Mouse (Mus musculus): Measurements from ENCODE around the gene Hmgb1. TPM values are rescaled to one million over a fixed set of nuclear protein-coding genes. Genes with fewer than 3 reads are reported as not detected.

The Hmgb1 gene
- polyA plus RNA-seq, 1 experiment, result 88.6 TPM

GRCm38 (mm10) chr5:149123795-149124194 is 60.5 kb downstream of the Hmgb1 start:
- Histone ChIP-seq H3K36me3 (ENCODE audit: control insufficient read depth, insufficient read depth) (no peaks in the 10 kb centered on the region), H3ac (ENCODE audit: control insufficient read depth, insufficient read length) (no peak overlapping the region)
- TF ChIP-seq POLR2AphosphoS2 (IDR thresholded peaks at IDR 0.05; ENCODE audit: insufficient read length, low read depth), result no peak
- no peak for TF ChIP-seq E2F4 (IDR thresholded peaks at IDR 0.05; ENCODE audit: insufficient read depth)
- TF ChIP-seq SRF (IDR thresholded peaks at IDR 0.05; ENCODE audit: control insufficient read depth, insufficient read length, low read depth), result no peak
- no peak for TF ChIP-seq USF1 (IDR thresholded peaks at IDR 0.05; ENCODE audit: low read depth)
- TF ChIP-seq MAX (IDR thresholded peaks at IDR 0.05; ENCODE audit: low read depth), result no peak
- no peak for TF ChIP-seq POLR2A (IDR thresholded peaks at IDR 0.05; ENCODE audit: insufficient read length, low read depth)
- TF ChIP-seq CEBPB (IDR thresholded peaks at IDR 0.05; ENCODE audit: insufficient read depth, poor library complexity, severe bottlenecking), result no peak
- TF ChIP-seq MYOG (IDR thresholded peaks at IDR 0.05; ENCODE audit: control insufficient read depth in 1 of 3, insufficient read depth in 1 of 3, insufficient read length in 2 of 3, low read depth in 2 of 3), result no peak
- no peak for TF ChIP-seq MYOD1 (IDR thresholded peaks at IDR 0.05; ENCODE audit: control insufficient read depth in 1 of 3, insufficient read length in 2 of 3, low read depth in 2 of 3)
- no peak for TF ChIP-seq REST (IDR thresholded peaks at IDR 0.05; ENCODE audit: insufficient read depth, insufficient read length)
- no peak for TF ChIP-seq TCF12 (IDR thresholded peaks at IDR 0.05; ENCODE audit: insufficient read depth, poor library complexity, severe bottlenecking)
- no peak for TF ChIP-seq TCF3 (IDR thresholded peaks at IDR 0.05; ENCODE audit: insufficient read length, low read depth)

GRCm38 (mm10) chr5:149119341-149119881 is 64.9 kb downstream of the Hmgb1 start:
- no peak overlapping the region for H3ac ChIP-seq (ENCODE audit: control insufficient read depth, insufficient read length)
- H3K36me3 ChIP-seq (ENCODE audit: control insufficient read depth, insufficient read depth), result no peaks in the 10 kb centered on the region
- no peak overlapping the region for H3K4me3 ChIP-seq
- TF ChIP-seq CEBPB (IDR thresholded peaks at IDR 0.05; ENCODE audit: insufficient read depth, poor library complexity, severe bottlenecking), result no peak
- TF ChIP-seq POLR2A (IDR thresholded peaks at IDR 0.05; ENCODE audit: insufficient read length, low read depth), result no peak
- TF ChIP-seq TCF3 (IDR thresholded peaks at IDR 0.05; ENCODE audit: insufficient read length, low read depth), result no peak
- no peak for TF ChIP-seq SRF (IDR thresholded peaks at IDR 0.05; ENCODE audit: control insufficient read depth, insufficient read length, low read depth)
- TF ChIP-seq POLR2AphosphoS2 (IDR thresholded peaks at IDR 0.05; ENCODE audit: insufficient read length, low read depth), result no peak
- TF ChIP-seq MAX (IDR thresholded peaks at IDR 0.05; ENCODE audit: low read depth), result no peak
- peak in 2 of 3 experiments; percentile 44 to 59 for TF ChIP-seq MYOD1 (IDR thresholded peaks at IDR 0.05; ENCODE audit: control insufficient read depth in 1 of 3, insufficient read length in 2 of 3, low read depth in 2 of 3)
- TF ChIP-seq MYOG (IDR thresholded peaks at IDR 0.05; ENCODE audit: control insufficient read depth in 1 of 3, insufficient read depth in 1 of 3, insufficient read length in 2 of 3, low read depth in 2 of 3), result peak in 1 of 3 experiments; percentile 25
- no peak for TF ChIP-seq TCF12 (IDR thresholded peaks at IDR 0.05; ENCODE audit: insufficient read depth, poor library complexity, severe bottlenecking)
- H3K79me2 ChIP-seq (ENCODE audit: control insufficient read depth, insufficient read depth), result no peaks in the 10 kb centered on the region
- H3K4me2 ChIP-seq (ENCODE audit: low read depth), result no peak overlapping the region
- H3K27me3 ChIP-seq (ENCODE audit: control insufficient read depth, insufficient read depth, insufficient read length), result peaks cover 46% of the 10 kb centered on the region

More at GRCm38 (mm10) chr5:149123795-149124194, 60.5 kb downstream of the Hmgb1 start:
- Histone ChIP-seq H3K79me2 (ENCODE audit: control insufficient read depth, insufficient read depth) (no peaks in the 10 kb centered on the region), H3K4me3 (no peak overlapping the region), H3K4me2 (ENCODE audit: low read depth) (no peak overlapping the region), H3K27me3 (ENCODE audit: control insufficient read depth, insufficient read depth, insufficient read length) (peaks cover 33% of the 10 kb centered on the region)

GRCm38 (mm10) chr5:149117815-149118547 is 66.3 kb downstream of the Hmgb1 start:
- Histone ChIP-seq H3K4me2 (ENCODE audit: low read depth) (no peak overlapping the region), H3ac (ENCODE audit: control insufficient read depth, insufficient read length) (no peak overlapping the region), H3K79me2 (ENCODE audit: control insufficient read depth, insufficient read depth) (no peaks in the 10 kb centered on the region), H3K27me3 (ENCODE audit: control insufficient read depth, insufficient read depth, insufficient read length) (peaks cover 47% of the 10 kb centered on the region), H3K4me3 (no peak overlapping the region), H3K36me3 (ENCODE audit: control insufficient read depth, insufficient read depth) (no peaks in the 10 kb centered on the region)
- TF ChIP-seq MAX (IDR thresholded peaks at IDR 0.05; ENCODE audit: low read depth) (no peak), USF1 (IDR thresholded peaks at IDR 0.05; ENCODE audit: low read depth) (no peak), REST (IDR thresholded peaks at IDR 0.05; ENCODE audit: insufficient read depth, insufficient read length) (no peak), MYOG (IDR thresholded peaks at IDR 0.05; ENCODE audit: control insufficient read depth in 1 of 3, insufficient read depth in 1 of 3, insufficient read length in 2 of 3, low read depth in 2 of 3) (no peak), CEBPB (IDR thresholded peaks at IDR 0.05; ENCODE audit: insufficient read depth, poor library complexity, severe bottlenecking) (no peak), POLR2A (IDR thresholded peaks at IDR 0.05; ENCODE audit: insufficient read length, low read depth) (no peak), TCF12 (IDR thresholded peaks at IDR 0.05; ENCODE audit: insufficient read depth, poor library complexity, severe bottlenecking) (no peak), POLR2AphosphoS2 (IDR thresholded peaks at IDR 0.05; ENCODE audit: insufficient read length, low read depth) (no peak), SRF (IDR thresholded peaks at IDR 0.05; ENCODE audit: control insufficient read depth, insufficient read length, low read depth) (no peak), MYOD1 (IDR thresholded peaks at IDR 0.05; ENCODE audit: control insufficient read depth in 1 of 3, insufficient read length in 2 of 3, low read depth in 2 of 3) (no peak), E2F4 (IDR thresholded peaks at IDR 0.05; ENCODE audit: insufficient read depth) (no peak), TCF3 (IDR thresholded peaks at IDR 0.05; ENCODE audit: insufficient read length, low read depth) (no peak)

GRCm38 (mm10) chr5:149114587-149114986 is 69.7 kb downstream of the Hmgb1 start:
- TF ChIP-seq POLR2AphosphoS2 (IDR thresholded peaks at IDR 0.05; ENCODE audit: insufficient read length, low read depth) (no peak), REST (IDR thresholded peaks at IDR 0.05; ENCODE audit: insufficient read depth, insufficient read length) (no peak), MYOD1 (IDR thresholded peaks at IDR 0.05; ENCODE audit: control insufficient read depth in 1 of 3, insufficient read length in 2 of 3, low read depth in 2 of 3) (no peak), MYOG (IDR thresholded peaks at IDR 0.05; ENCODE audit: control insufficient read depth in 1 of 3, insufficient read depth in 1 of 3, insufficient read length in 2 of 3, low read depth in 2 of 3) (no peak), E2F4 (IDR thresholded peaks at IDR 0.05; ENCODE audit: insufficient read depth) (no peak), POLR2A (IDR thresholded peaks at IDR 0.05; ENCODE audit: insufficient read length, low read depth) (no peak), CEBPB (IDR thresholded peaks at IDR 0.05; ENCODE audit: insufficient read depth, poor library complexity, severe bottlenecking) (no peak), SRF (IDR thresholded peaks at IDR 0.05; ENCODE audit: control insufficient read depth, insufficient read length, low read depth) (no peak), TCF3 (IDR thresholded peaks at IDR 0.05; ENCODE audit: insufficient read length, low read depth) (no peak), USF1 (IDR thresholded peaks at IDR 0.05; ENCODE audit: low read depth) (no peak), MAX (IDR thresholded peaks at IDR 0.05; ENCODE audit: low read depth) (no peak), TCF12 (IDR thresholded peaks at IDR 0.05; ENCODE audit: insufficient read depth, poor library complexity, severe bottlenecking) (no peak)
- H3K79me2 ChIP-seq (ENCODE audit: control insufficient read depth, insufficient read depth), result no peaks in the 10 kb centered on the region
- H3K4me2 ChIP-seq (ENCODE audit: low read depth), result no peak overlapping the region
- peaks cover 73% of the 10 kb centered on the region for H3K27me3 ChIP-seq (ENCODE audit: control insufficient read depth, insufficient read depth, insufficient read length)
- no peaks in the 10 kb centered on the region for H3K36me3 ChIP-seq (ENCODE audit: control insufficient read depth, insufficient read depth)
- no peak overlapping the region for H3K4me3 ChIP-seq
- no peak overlapping the region for H3ac ChIP-seq (ENCODE audit: control insufficient read depth, insufficient read length)
